Mouse (Mus musculus) stomach, embryonic 16.5 days (tissue): ENCODE measurements at regions not wholly inside any gene's neighbourhood (a gene's known extent, or its start where the extent isn't known, plus 50 kb on each side); places are given as distances from the start of the nearest gene placed in this dataset.

Source experiments
- ATAC-seq: fragments of 200-750 bp; cut with Nextera tagmentation; 2 replicates; pipeline ENCODE4 v1.8.0; 2017; ENCODE audit warnings: moderate number of reproducible peaks, moderate TSS enrichment; ENCODE audit not compliant: insufficient read depth, low FRiP score
- H3K27ac ChIP-seq: fragments of 300-500 bp; sonication (generic); 2 replicates; pipeline ENCODE4 v1.5.1; 2014; ENCODE audit warnings: low read length
- H3K27me3 ChIP-seq: fragments of 300-500 bp; sonication (generic); 2 replicates; pipeline ENCODE4 v1.6.1; 2014; ENCODE audit warnings: low read length, control low read depth, mixed read lengths; ENCODE audit not compliant: control insufficient read depth, insufficient read depth
- H3K36me3 ChIP-seq: fragments of 300-500 bp; sonication (generic); 2 replicates; pipeline ENCODE4 v1.6.1; 2014; ENCODE audit warnings: low read length; ENCODE audit not compliant: control insufficient read depth, insufficient read depth
- H3K4me1 ChIP-seq: fragments of 300-500 bp; sonication (generic); 2 replicates; pipeline ENCODE4 v1.6.1; 2014; ENCODE audit warnings: low read length, control low read depth, mixed read lengths; ENCODE audit not compliant: control insufficient read depth, insufficient read depth
- H3K4me2 ChIP-seq: fragments of 300-500 bp; sonication (generic); 2 replicates; pipeline ENCODE4 v1.6.1; 2014; ENCODE audit warnings: low read depth, low read length, mixed read lengths
- H3K4me3 ChIP-seq: fragments of 300-500 bp; sonication (generic); replicated peaks from 2 replicates; pipeline ENCODE4 v1.5.1; 2014; ENCODE audit warnings: mild to moderate bottlenecking, low read length
- H3K9ac ChIP-seq: fragments of 300-500 bp; sonication (generic); 2 replicates; pipeline ENCODE4 v1.6.1; 2014; ENCODE audit warnings: low read length
- H3K9me3 ChIP-seq: fragments of 300-500 bp; sonication (generic); replicated peaks from 2 replicates; pipeline ENCODE4 v1.6.1; 2016; ENCODE audit warnings: low read length, control low read depth; ENCODE audit not compliant: control insufficient read depth
- WGBS: fragments of 180-500 bp; shearing (Covaris S2); extraction: QIAGEN DNeasy Blood & Tissue Kit; methylation state at CpG from one replicate; pipeline ENCODE4 v1.1.7; 2014; 5-methylcytosine and 5-hydroxymethylcytosine counted together

DNA sequence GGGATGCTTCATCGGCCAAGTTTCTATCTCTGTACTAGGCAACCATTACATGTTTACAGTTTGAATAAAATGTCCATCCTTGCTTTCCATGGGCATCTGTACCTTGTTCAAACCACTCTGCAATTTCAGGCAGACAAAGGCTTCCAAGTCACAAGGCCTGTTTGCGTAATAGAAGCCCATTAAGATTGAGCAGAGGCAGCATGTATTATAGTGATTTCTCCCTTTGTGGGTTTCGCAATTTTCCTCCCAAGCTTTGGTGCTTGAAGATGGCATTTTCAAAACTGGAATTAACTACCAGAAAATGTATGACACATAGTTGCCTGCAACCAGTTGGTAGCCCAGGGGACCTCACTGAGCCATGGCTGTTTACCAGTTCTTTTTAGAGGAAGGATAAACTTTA lies 158.9 kb upstream of the Pkn2 start:
- H3K9ac ChIP-seq = no peak overlapping the region
- ATAC-seq = no peak
- no peaks in the 10 kb centered on the region for H3K27me3 ChIP-seq
- H3K9me3 ChIP-seq = no peaks in the 10 kb centered on the region
- WGBS = 86% methylated on average over 3 of the region's 3 CpGs
- no peaks in the 10 kb centered on the region for H3K4me1 ChIP-seq
- no peak overlapping the region for H3K27ac ChIP-seq
- H3K4me2 ChIP-seq = no peak overlapping the region
- H3K36me3 ChIP-seq = no peaks in the 10 kb centered on the region
- H3K4me3 ChIP-seq = no peak overlapping the region

DNA sequence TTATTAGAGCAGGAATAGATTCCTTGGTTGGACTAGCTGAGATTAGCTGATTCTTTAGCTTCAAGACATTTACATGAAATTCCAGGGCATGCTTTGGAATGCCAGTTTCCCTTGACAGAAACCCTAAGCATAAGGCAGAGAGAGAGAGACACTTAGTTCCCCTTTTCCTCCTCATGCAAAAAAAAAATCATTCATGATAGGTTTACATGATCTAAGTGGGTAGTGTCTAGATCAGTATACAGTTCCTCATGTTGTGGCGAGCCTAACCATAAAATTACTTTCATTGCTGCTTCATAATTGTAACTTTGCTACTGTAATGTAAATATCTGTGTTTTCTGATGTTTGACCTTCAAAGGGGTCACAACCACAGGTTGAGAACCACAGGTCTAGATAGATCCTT lies 154.3 kb upstream of the Pkn2 start:
- H3K4me3 ChIP-seq = no peak overlapping the region
- WGBS = 77% methylated on average over 1 of the region's 1 CpGs
- H3K36me3 ChIP-seq = no peaks in the 10 kb centered on the region
- H3K9me3 ChIP-seq = no peaks in the 10 kb centered on the region
- no peaks in the 10 kb centered on the region for H3K27me3 ChIP-seq
- no peak for ATAC-seq
- H3K27ac ChIP-seq = no peak overlapping the region
- no peak overlapping the region for H3K4me2 ChIP-seq
- H3K9ac ChIP-seq = no peak overlapping the region
- no peaks in the 10 kb centered on the region; the same call in 1 of the 2 replicates for H3K4me1 ChIP-seq

DNA sequence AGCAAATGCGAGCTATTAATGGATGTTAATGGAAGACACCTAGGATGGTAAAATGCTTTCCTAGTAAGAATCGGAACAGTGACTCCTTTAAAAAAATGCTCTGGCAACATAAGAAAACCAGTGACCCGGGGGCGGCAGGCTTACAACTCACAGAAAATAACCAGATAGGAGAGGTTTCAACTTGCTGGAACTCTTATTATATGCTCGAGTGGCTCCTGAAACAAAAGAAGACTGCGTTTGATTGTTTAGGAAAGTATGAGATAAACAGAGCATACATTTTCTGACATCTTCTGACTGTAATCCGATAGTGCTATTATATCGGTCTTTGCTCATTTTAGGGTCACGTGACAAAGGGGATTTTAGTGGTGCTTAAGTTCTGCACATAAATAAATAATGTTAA lies 152.8 kb upstream of the Pkn2 start:
- Histone ChIP-seq H3K36me3 (no peaks in the 10 kb centered on the region), H3K9ac (no peak overlapping the region), H3K4me3 (no peak overlapping the region), H3K27me3 (no peaks in the 10 kb centered on the region), H3K4me1 (no peaks in the 10 kb centered on the region; the same call in 1 of the 2 replicates), H3K9me3 (no peaks in the 10 kb centered on the region), H3K4me2 (peak overlapping the region; percentile 42), H3K27ac (no peak overlapping the region)
- 36% methylated on average over 9 of the region's 9 CpGs for WGBS
- ATAC-seq = no peak

- WGBS = 58% methylated on average over 4 of the region's 4 CpGs
- no peaks in the 10 kb centered on the region for H3K36me3 ChIP-seq
- ATAC-seq = no peak
- no peaks in the 10 kb centered on the region for H3K9me3 ChIP-seq
- no peaks in the 10 kb centered on the region for H3K4me1 ChIP-seq
- H3K9ac ChIP-seq = no peak overlapping the region
- no peaks in the 10 kb centered on the region for H3K27me3 ChIP-seq
- H3K27ac ChIP-seq = no peak overlapping the region
- H3K4me2 ChIP-seq = no peak overlapping the region
- no peak overlapping the region for H3K4me3 ChIP-seq
These were observed 140.7 kb upstream of the Pkn2 start for GRCm38 (mm10) chr3:143022486-143022885.

DNA sequence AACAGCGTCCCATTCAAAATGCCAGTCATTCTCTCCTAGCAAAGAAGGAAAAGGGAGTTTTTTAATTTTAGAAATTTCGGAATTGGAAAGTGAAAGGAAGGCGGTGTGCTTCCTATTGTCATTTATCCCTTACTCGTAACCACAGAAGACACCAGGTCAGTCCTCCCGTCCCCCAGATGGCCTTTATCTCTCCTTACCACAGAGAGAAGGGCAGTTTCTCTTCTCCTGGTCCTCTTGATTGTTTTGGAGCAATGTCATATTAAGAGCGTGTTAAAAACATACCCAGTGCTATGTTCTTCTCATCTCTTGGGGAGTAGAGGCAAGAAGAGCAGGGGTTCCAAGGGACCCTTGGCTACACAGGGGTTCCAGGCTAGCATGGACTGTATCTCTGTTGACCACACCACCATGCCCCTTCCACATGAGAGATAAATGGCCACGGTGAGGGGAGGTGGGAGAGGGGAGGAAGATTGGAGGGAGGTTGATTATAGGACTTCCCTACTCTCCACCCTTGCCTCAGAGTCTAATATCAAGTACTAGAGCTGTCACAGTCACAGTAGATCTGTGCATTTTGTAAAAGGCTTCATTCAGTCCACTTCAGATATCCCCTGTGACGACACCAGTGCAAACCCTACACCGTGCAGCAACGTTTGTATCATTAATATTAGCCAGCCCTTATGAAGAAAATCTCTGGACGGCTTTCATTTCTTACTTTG lies 139.5 kb upstream of the Pkn2 start:
- no peak overlapping the region for H3K4me3 ChIP-seq
- H3K4me2 ChIP-seq = no peak overlapping the region
- H3K36me3 ChIP-seq = no peaks in the 10 kb centered on the region
- no peaks in the 10 kb centered on the region for H3K9me3 ChIP-seq
- H3K27ac ChIP-seq = no peak overlapping the region
- 81% methylated on average over 11 of the region's 11 CpGs for WGBS
- H3K27me3 ChIP-seq = no peaks in the 10 kb centered on the region
- no peak for ATAC-seq
- no peaks in the 10 kb centered on the region for H3K4me1 ChIP-seq
- H3K9ac ChIP-seq = no peak overlapping the region

DNA sequence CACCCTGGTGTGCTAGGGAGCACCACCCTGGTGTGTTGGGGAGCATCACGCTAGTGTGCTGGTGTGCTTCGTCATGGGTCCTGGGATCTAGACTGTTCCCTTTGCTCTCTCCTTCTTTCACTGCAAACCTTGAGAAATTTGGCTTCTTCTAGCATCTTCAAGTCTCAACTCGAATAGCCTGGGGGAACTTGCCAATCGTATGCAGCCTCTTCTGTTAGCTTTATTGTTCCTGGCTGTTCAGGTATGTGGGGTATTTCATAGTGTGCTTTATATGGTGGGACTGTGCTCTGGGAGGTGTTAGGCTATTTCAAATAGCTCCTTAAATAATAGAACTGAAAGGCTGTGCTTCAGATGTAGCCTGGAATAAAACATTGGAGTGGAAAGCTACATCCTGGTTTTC lies 135.7 kb upstream of the Pkn2 start:
- Histone ChIP-seq H3K27ac (no peak overlapping the region), H3K4me2 (no peak overlapping the region), H3K4me3 (no peak overlapping the region), H3K4me1 (no peaks in the 10 kb centered on the region), H3K27me3 (no peaks in the 10 kb centered on the region), H3K36me3 (no peaks in the 10 kb centered on the region), H3K9ac (no peak overlapping the region), H3K9me3 (no peaks in the 10 kb centered on the region)
- WGBS = 87% methylated on average over 4 of the region's 4 CpGs
- no peak for ATAC-seq

DNA sequence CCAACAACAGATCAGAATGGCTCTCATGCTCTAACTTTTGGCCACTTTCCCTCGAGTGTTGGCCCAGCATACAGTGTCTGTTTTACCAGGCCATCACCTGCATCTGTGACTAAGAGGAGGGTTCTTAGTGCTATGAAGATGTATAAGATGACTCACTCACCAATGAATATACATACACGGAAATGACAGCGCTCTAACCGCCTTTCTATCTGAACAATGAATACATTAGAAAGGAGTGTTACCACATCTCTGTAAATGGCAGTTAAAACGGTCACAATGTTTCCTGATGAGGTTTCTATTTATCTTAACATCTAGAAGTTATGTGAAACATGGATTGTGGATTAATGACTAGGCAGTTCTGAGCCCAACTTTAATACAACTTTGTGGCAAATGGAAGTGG lies 135.0 kb upstream of the Pkn2 start:
- H3K27me3 ChIP-seq = no peaks in the 10 kb centered on the region
- H3K27ac ChIP-seq = no peak overlapping the region
- H3K4me1 ChIP-seq = no peaks in the 10 kb centered on the region
- no peak for ATAC-seq
- H3K9ac ChIP-seq = no peak overlapping the region
- no peak overlapping the region for H3K4me3 ChIP-seq
- WGBS = 67% methylated on average over 5 of the region's 5 CpGs
- H3K4me2 ChIP-seq = no peak overlapping the region
- H3K9me3 ChIP-seq = no peaks in the 10 kb centered on the region
- H3K36me3 ChIP-seq = no peaks in the 10 kb centered on the region

DNA sequence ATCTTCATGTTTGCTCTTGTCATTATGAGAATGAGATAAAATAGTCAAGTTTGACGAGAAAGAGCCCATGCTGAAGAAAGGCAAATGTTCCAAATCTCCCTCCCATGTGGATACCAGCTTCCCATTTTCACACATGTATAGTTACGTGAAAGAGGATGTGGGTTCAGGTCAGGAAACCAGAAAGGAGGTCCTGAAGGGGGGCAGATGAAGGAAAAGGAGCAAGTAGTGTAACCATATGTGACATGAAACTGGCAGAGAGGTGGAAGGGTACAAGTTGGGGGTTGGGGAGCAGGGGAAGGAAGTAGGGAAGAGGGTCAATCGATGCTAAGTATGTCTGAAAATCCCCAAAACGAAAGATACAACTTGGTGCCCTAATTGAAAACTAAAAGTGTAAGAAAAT lies 132.6 kb upstream of the Pkn2 start:
- WGBS = 80% methylated on average over 4 of the region's 4 CpGs
- Histone ChIP-seq H3K9ac (no peak overlapping the region), H3K9me3 (no peaks in the 10 kb centered on the region), H3K27ac (no peak overlapping the region), H3K4me3 (no peak overlapping the region), H3K36me3 (no peaks in the 10 kb centered on the region), H3K4me2 (no peak overlapping the region), H3K27me3 (no peaks in the 10 kb centered on the region), H3K4me1 (no peaks in the 10 kb centered on the region)
- ATAC-seq = no peak

DNA sequence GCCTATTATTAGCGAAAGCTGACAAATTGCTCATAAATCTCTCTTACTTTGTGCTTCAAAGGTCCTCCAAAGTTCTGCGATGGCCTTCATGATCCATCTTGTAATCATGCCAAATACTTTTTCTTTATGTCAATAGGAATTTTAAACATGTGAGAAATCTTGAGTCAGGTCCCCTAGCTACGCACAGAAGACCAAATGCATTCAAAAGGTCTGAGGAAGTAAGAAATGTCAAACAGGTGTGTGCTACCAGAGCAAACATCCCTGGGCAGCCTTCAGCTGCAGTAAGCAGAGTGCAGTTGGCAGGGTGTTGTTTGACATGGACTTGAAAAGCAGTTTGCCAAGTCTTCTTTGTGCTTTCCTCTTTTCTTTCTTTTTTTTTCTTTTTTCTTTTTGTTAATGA lies 125.2 kb upstream of the Pkn2 start:
- H3K9me3 ChIP-seq = no peaks in the 10 kb centered on the region
- no peaks in the 10 kb centered on the region for H3K4me1 ChIP-seq
- no peaks in the 10 kb centered on the region for H3K27me3 ChIP-seq
- ATAC-seq = peak; percentile 82
- no peak overlapping the region for H3K4me2 ChIP-seq
- H3K9ac ChIP-seq = no peak overlapping the region
- H3K4me3 ChIP-seq = no peak overlapping the region
- 43% methylated on average over 3 of the region's 3 CpGs for WGBS
- H3K36me3 ChIP-seq = no peaks in the 10 kb centered on the region
- no peak overlapping the region for H3K27ac ChIP-seq
